Mouse (Mus musculus) MEL (cell line): Measurements from ENCODE around the gene Hes3. TPM values are rescaled to one million over a fixed set of nuclear protein-coding genes. Genes with fewer than 3 reads are reported as not detected.
A peak's percentile ranks its signal among the peaks of the same experiment; 100 is the strongest.

Source experiments
- DNase-seq: peaks from one replicate; pipeline ENCODE4 v3.0.0; 2011; ENCODE audit warnings: low read depth, low spot score
- H3K27ac ChIP-seq: 2 replicates; pipeline ENCODE4 v1.5.1; 2012; ENCODE audit warnings: low read depth, mild to moderate bottlenecking, control low read depth, low read length, moderate library complexity; ENCODE audit not compliant: control insufficient read depth
- H3K27me3 ChIP-seq, 2 experiments: fragments of 150-350 bp in 1 of 2; sonication (generic) in 1 of 2; 2 replicates each; pipeline ENCODE4 v1.6.1; 2012; ENCODE audit warnings: low read length in 2 of 2, mild to moderate bottlenecking in 2 of 2, improper control_type of control experiment in 1 of 2, moderate library complexity in 1 of 2; ENCODE audit not compliant: insufficient read depth in 2 of 2, control insufficient read depth in 1 of 2
- H3K36me3 ChIP-seq, 2 experiments: 2 replicates each; pipeline ENCODE4 v1.6.1; 2012 to 2014; ENCODE audit warnings: low read length in 2 of 2, improper control_type of control experiment in 1 of 2, inconsistent platforms in 1 of 2, mild to moderate bottlenecking in 1 of 2; ENCODE audit not compliant: insufficient read depth in 2 of 2, control insufficient read depth in 1 of 2
- H3K4me1 ChIP-seq, 2 experiments: fragments of 150-350 bp in 1 of 2; sonication (generic) in 1 of 2; 2 replicates each; pipeline ENCODE4 v1.6.1; 2012; ENCODE audit warnings: low read length in 2 of 2, improper control_type of control experiment in 1 of 2, mild to moderate bottlenecking in 1 of 2; ENCODE audit not compliant: insufficient read depth in 2 of 2, control insufficient read depth in 1 of 2
- H3K4me3 ChIP-seq, 2 experiments: fragments of 150-350 bp in 1 of 2; sonication (generic) in 1 of 2; 2 replicates each; pipeline ENCODE4 v1.5.1; 2012; ENCODE audit warnings: low read depth in 2 of 2, low read length in 2 of 2, mild to moderate bottlenecking in 2 of 2, moderate library complexity in 2 of 2, control low read depth in 1 of 2, improper control_type of control experiment in 1 of 2; ENCODE audit not compliant: control insufficient read depth in 1 of 2, insufficient read depth in 1 of 2
- H3K79me2 ChIP-seq: 2 replicates; pipeline ENCODE4 v1.6.1; 2012; ENCODE audit warnings: mild to moderate bottlenecking, low read length, moderate library complexity; ENCODE audit not compliant: control insufficient read depth, poor library complexity, insufficient read depth
- H3K9ac ChIP-seq: 2 replicates; pipeline ENCODE4 v1.6.1; 2012; ENCODE audit warnings: low read depth, mild to moderate bottlenecking, control low read depth, low read length, moderate library complexity; ENCODE audit not compliant: control insufficient read depth, poor library complexity, severe bottlenecking
- H3K9me3 ChIP-seq: fragments of 150-350 bp; sonication (generic); replicated peaks from 2 replicates; pipeline ENCODE4 v1.6.1; 2012; ENCODE audit warnings: mild to moderate bottlenecking, low read length, improper control_type of control experiment, moderate library complexity; ENCODE audit not compliant: insufficient read depth
- BHLHE40 ChIP-seq: IDR thresholded peaks from 2 replicates; pipeline ENCODE4 v1.6.1; 2012; ENCODE audit warnings: low read depth, mild to moderate bottlenecking, inconsistent platforms, low read length, improper control_type of control experiment, borderline replicate concordance
- CHD1 ChIP-seq: IDR thresholded peaks from 2 replicates; pipeline ENCODE4 v1.6.1; 2012; ENCODE audit warnings: low read depth, mild to moderate bottlenecking, inconsistent platforms, low read length, improper control_type of control experiment
- CHD2 ChIP-seq: IDR thresholded peaks from 2 replicates; pipeline ENCODE4 v1.6.1; 2011; ENCODE audit warnings: low read length, improper control_type of control experiment
- CTCF ChIP-seq, 3 experiments: IDR thresholded peaks in 2 of 3; conservative IDR thresholded peaks in 1 of 3; 2 replicates each; pipeline ENCODE4 v1.5.1; 2011 to 2012; ENCODE audit warnings: low read length in 3 of 3, low read depth in 2 of 3, mild to moderate bottlenecking in 2 of 3, improper control_type of control experiment in 1 of 3, inconsistent platforms in 1 of 3, mixed read lengths in 1 of 3, moderate library complexity in 1 of 3; ENCODE audit not compliant: control insufficient read depth in 1 of 3, insufficient read depth in 1 of 3, poor library complexity in 1 of 3, severe bottlenecking in 1 of 3
- ELF1 ChIP-seq: IDR thresholded peaks from 2 replicates; pipeline ENCODE4 v1.6.1; 2014; ENCODE audit warnings: low read depth, mild to moderate bottlenecking, inconsistent platforms, low read length, improper control_type of control experiment, moderate library complexity
- EP300 ChIP-seq, 2 experiments: IDR thresholded peaks; 2 replicates each; pipeline ENCODE4 v1.6.1; 2011; ENCODE audit warnings: improper control_type of control experiment in 2 of 2, low read length in 2 of 2, low read depth in 1 of 2, mild to moderate bottlenecking in 1 of 2
- GABPA ChIP-seq: IDR thresholded peaks from 2 replicates; pipeline ENCODE4 v1.6.1; 2012; ENCODE audit warnings: low read depth, mild to moderate bottlenecking, inconsistent platforms, low read length, improper control_type of control experiment, moderate library complexity
- GATA1 ChIP-seq: IDR thresholded peaks from 2 replicates; pipeline ENCODE4 v1.6.1; 2011; ENCODE audit warnings: low read depth, low read length, improper control_type of control experiment
- HCFC1 ChIP-seq: IDR thresholded peaks from 2 replicates; pipeline ENCODE4 v1.6.1; 2012; ENCODE audit warnings: low read depth, mild to moderate bottlenecking, inconsistent platforms, low read length, improper control_type of control experiment, moderate library complexity
- MAZ ChIP-seq: IDR thresholded peaks from 2 replicates; pipeline ENCODE4 v1.6.1; 2012; ENCODE audit warnings: low read depth, mild to moderate bottlenecking, inconsistent platforms, low read length, improper control_type of control experiment
- MEF2A ChIP-seq: IDR thresholded peaks from 2 replicates; pipeline ENCODE4 v1.6.1; 2014; ENCODE audit warnings: low read depth, mild to moderate bottlenecking, inconsistent platforms, low read length, improper control_type of control experiment; ENCODE audit not compliant: poor library complexity, insufficient replicate concordance, severe bottlenecking; ENCODE audit errors: extremely low read depth
- MXI1 ChIP-seq: IDR thresholded peaks from 2 replicates; pipeline ENCODE4 v1.6.1; 2011; ENCODE audit warnings: mild to moderate bottlenecking, low read depth, low read length, improper control_type of control experiment
- MYB ChIP-seq: IDR thresholded peaks from 2 replicates; pipeline ENCODE4 v1.6.1; 2011; ENCODE audit warnings: mild to moderate bottlenecking, low read depth, low read length, improper control_type of control experiment
- MYC ChIP-seq: IDR thresholded peaks from 2 replicates; pipeline ENCODE4 v1.6.1; 2011; ENCODE audit warnings: low read depth, mild to moderate bottlenecking, low read length, improper control_type of control experiment, moderate library complexity
- NELFE ChIP-seq: IDR thresholded peaks from 2 replicates; pipeline ENCODE4 v1.6.1; 2011; ENCODE audit warnings: low read depth, low read length, improper control_type of control experiment
- NRF1 ChIP-seq: IDR thresholded peaks from 2 replicates; pipeline ENCODE4 v1.6.1; 2014; ENCODE audit warnings: low read depth, mild to moderate bottlenecking, inconsistent platforms, low read length, improper control_type of control experiment, moderate library complexity; ENCODE audit not compliant: poor library complexity, insufficient read depth, severe bottlenecking
- POLR2A ChIP-seq, 2 experiments: IDR thresholded peaks; 2 replicates each; pipeline ENCODE4 v1.6.1; 2011 to 2012; ENCODE audit warnings: low read length in 2 of 2, mild to moderate bottlenecking in 2 of 2, control low read depth in 1 of 2, improper control_type of control experiment in 1 of 2, low read depth in 1 of 2, moderate library complexity in 1 of 2; ENCODE audit not compliant: control insufficient read depth in 1 of 2, insufficient read depth in 1 of 2, poor library complexity in 1 of 2
- POLR2AphosphoS5 ChIP-seq: IDR thresholded peaks from 2 replicates; pipeline ENCODE4 v1.6.1; 2012; ENCODE audit warnings: low read depth, borderline replicate concordance, mild to moderate bottlenecking, inconsistent platforms, low read length, moderate library complexity, mixed read lengths
- RCOR1 ChIP-seq: IDR thresholded peaks from 2 replicates; pipeline ENCODE4 v1.6.1; 2012; ENCODE audit warnings: low read depth, mild to moderate bottlenecking, inconsistent platforms, low read length, improper control_type of control experiment
- SIN3A ChIP-seq: IDR thresholded peaks from 2 replicates; pipeline ENCODE4 v1.6.1; 2012; ENCODE audit warnings: low read length, improper control_type of control experiment, inconsistent platforms
- SMC3 ChIP-seq: IDR thresholded peaks from 2 replicates; pipeline ENCODE4 v1.6.1; 2011; ENCODE audit warnings: low read depth, low read length, improper control_type of control experiment
- TBP ChIP-seq: IDR thresholded peaks from 2 replicates; pipeline ENCODE4 v1.8.0; 2011; ENCODE audit warnings: low read depth, low read length, improper control_type of control experiment
- TCF12 ChIP-seq: IDR thresholded peaks from 2 replicates; pipeline ENCODE4 v1.6.1; 2014; ENCODE audit warnings: low read depth, mild to moderate bottlenecking, inconsistent platforms, low read length, improper control_type of control experiment, moderate library complexity
- USF2 ChIP-seq, 2 experiments: IDR thresholded peaks; 2 replicates each; pipeline ENCODE4 v1.6.1; 2011 to 2012; ENCODE audit warnings: improper control_type of control experiment in 2 of 2, low read length in 2 of 2, borderline replicate concordance in 1 of 2, inconsistent platforms in 1 of 2, low read depth in 1 of 2, mild to moderate bottlenecking in 1 of 2; ENCODE audit not compliant: insufficient read depth in 1 of 2
- ZC3H11A ChIP-seq: IDR thresholded peaks from 2 replicates; pipeline ENCODE4 v1.6.1; 2012; ENCODE audit warnings: low read depth, mild to moderate bottlenecking, inconsistent platforms, low read length, improper control_type of control experiment
- ZKSCAN1 ChIP-seq: IDR thresholded peaks from 2 replicates; pipeline ENCODE4 v1.6.1; 2012; ENCODE audit warnings: low read depth, mild to moderate bottlenecking, inconsistent platforms, low read length, improper control_type of control experiment, moderate library complexity
- ZMIZ1 ChIP-seq: IDR thresholded peaks from 2 replicates; pipeline ENCODE4 v1.6.1; 2012; ENCODE audit warnings: low read depth, mild to moderate bottlenecking, inconsistent platforms, low read length, improper control_type of control experiment, moderate library complexity
- ZNF384 ChIP-seq: IDR thresholded peaks from 2 replicates; pipeline ENCODE4 v1.6.1; 2012; ENCODE audit warnings: low read depth, mild to moderate bottlenecking, inconsistent platforms, low read length, improper control_type of control experiment
- polyA plus RNA-seq, 2 experiments: library from polyadenylated mRNA; stranded (reverse) in 1 of 2; unstranded in 1 of 2; fragments of >175 nt in 1 of 2; fragments of >200 nt in 1 of 2; gene quantifications; 2 replicates each; pipeline versions ENCODE4 v1.2.1 to v1.2.4; 2012; ENCODE audit warnings: low replicate concordance in 2 of 2, low read depth in 1 of 2; ENCODE audit not compliant: insufficient read length in 2 of 2, insufficient read depth in 1 of 2, missing spikeins in 1 of 2
- total RNA-seq: library from RNA; depleted of rRNA; stranded (reverse); fragments of 300-350 nt; gene quantifications from 2 replicates; pipeline ENCODE4 v1.2.3, GENCODE M21; 2012

The Hes3 gene
- total and polyA plus RNA-seq, 3 experiments: 0.04 TPM; not detected in 2

DNA sequence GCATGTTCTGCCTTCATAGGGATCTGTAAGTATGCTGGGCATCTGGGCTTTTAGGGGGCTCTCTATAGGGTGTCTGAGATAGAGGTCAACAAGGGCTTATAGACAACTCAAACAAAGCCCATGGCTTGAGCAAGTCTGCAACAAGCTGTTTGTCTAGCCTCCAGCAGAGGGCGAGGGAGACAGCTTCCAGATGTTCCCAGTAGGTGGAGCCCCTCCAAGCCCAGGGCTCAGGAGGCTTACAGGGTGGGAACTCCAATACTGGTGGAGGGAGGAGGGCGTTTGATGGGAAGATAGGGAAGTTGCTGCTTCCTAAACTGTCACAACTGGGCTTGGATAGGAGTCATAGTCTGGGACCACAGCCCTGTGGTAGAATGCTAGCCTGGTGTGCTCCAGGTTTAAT is 41.5 kb upstream of the Hes3 start (continued):
- TF ChIP-seq NRF1 (no peak), ZKSCAN1 (no peak), MYC (no peak), TBP (no peak), BHLHE40 (no peak), USF2 (IDR thresholded peaks at IDR 0.05; ENCODE audit: borderline replicate concordance in 1 of 2, insufficient read depth in 1 of 2, low read depth in 1 of 2, low read length in 2 of 2) (no peak), ZC3H11A (no peak)

DNA sequence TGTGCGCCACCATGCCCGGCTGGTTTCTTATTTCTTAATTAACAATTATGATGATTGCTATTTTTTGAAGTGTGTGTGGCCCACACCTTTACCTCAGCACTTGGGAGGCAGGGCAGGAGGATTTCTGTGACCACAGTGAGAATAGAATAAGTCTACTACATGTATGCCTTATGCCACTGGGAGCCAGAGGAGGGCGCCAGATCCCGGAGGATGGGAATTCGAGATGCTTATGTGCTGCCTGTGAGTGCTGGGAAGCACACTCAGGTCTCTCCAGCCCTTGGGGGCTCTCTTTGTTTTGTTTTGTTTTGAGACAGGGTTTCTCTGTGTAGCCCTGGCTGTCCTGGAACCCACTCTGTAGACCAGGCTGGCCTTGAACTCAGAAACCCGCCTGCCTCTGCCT is 37.2 kb upstream of the Hes3 start:
- Histone ChIP-seq H3K4me1 (peaks cover 0 to 19% of the 10 kb centered on the region in 2 experiments; a peak in 3 of 4 replicates), H3K79me2 (peaks cover 48% of the 10 kb centered on the region), H3K27me3 (no peaks in the 10 kb centered on the region), H3K9ac (no peak overlapping the region), H3K4me3 (no peak overlapping the region), H3K27ac (no peak overlapping the region), H3K9me3 (no peaks in the 10 kb centered on the region), H3K36me3 (peaks cover 17 to 18% of the 10 kb centered on the region in 2 experiments)
- DNase-seq: peak; percentile 79
- TF ChIP-seq CTCF (IDR thresholded peaks at IDR 0.05 in 2 of 3, conservative IDR thresholded peaks at IDR 0.05 in 1 of 3; ENCODE audit: control insufficient read depth in 1 of 3, insufficient read depth in 1 of 3, low read depth in 2 of 3, low read length in 3 of 3, poor library complexity in 1 of 3, severe bottlenecking in 1 of 3) (peak; percentile 52 to 69 (median 64)), HCFC1 (no peak), POLR2AphosphoS5 (no peak), CHD2 (no peak), ZNF384 (no peak), TCF12 (no peak), SMC3 (peak; percentile 17; the same call in 1 of the 2 replicates), EP300 (IDR thresholded peaks at IDR 0.05; ENCODE audit: low read depth in 1 of 2, low read length in 2 of 2) (no peak), SIN3A (no peak), NRF1 (no peak), MXI1 (no peak), CHD1 (no peak)

DNA sequence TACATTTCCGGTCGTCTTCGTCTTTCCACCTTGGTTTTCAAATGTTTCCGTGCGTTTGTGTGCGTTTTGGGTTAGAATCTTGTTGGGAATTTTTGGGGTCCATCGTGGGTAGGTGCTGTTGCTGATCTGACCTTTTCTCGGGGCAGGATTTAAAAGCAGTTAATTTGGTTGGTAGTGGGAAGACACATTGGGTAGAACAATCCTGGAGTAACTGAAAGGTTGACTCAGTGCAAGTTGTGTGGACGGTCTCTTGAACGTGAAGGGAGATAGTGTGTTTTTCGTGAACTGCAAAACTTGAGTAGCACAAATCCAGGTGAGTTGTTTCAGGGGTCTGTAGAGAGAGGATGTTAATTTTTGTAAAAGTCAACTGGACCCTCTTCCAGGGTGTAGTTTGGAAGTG is 35.1 kb upstream of the Hes3 start:
- peak overlapping the region; percentile 91 for H3K9ac ChIP-seq
- peaks cover 0 to 19% of the 10 kb centered on the region in 2 experiments; a peak in 3 of 4 replicates for H3K4me1 ChIP-seq
- TF ChIP-seq MXI1: peak; percentile 45; the same call in 1 of the 2 replicates
- no peak for TF ChIP-seq ELF1
- no peak for TF ChIP-seq RCOR1
- TF ChIP-seq ZMIZ1: no peak
- TF ChIP-seq HCFC1: 0 out of 2 replicates have a peak, but pooled peaks have one; percentile 15
- no peak for TF ChIP-seq MEF2A
- TF ChIP-seq MAZ: 0 out of 2 replicates have a peak, but pooled peaks have one; percentile 35
- no peak for TF ChIP-seq CTCF (IDR thresholded peaks at IDR 0.05 in 2 of 3, conservative IDR thresholded peaks at IDR 0.05 in 1 of 3; ENCODE audit: control insufficient read depth in 1 of 3, insufficient read depth in 1 of 3, low read depth in 2 of 3, low read length in 3 of 3, poor library complexity in 1 of 3, severe bottlenecking in 1 of 3)
- no peak for TF ChIP-seq GATA1
- TF ChIP-seq NRF1: no peak
- no peak for TF ChIP-seq MYB
- TF ChIP-seq EP300 (IDR thresholded peaks at IDR 0.05; ENCODE audit: low read depth in 1 of 2, low read length in 2 of 2): no peak
- peak; percentile 65 for TF ChIP-seq SIN3A
- TF ChIP-seq POLR2A (IDR thresholded peaks at IDR 0.05; ENCODE audit: control insufficient read depth in 1 of 2, insufficient read depth in 1 of 2, low read depth in 1 of 2, low read length in 2 of 2, poor library complexity in 1 of 2): no peak
- TF ChIP-seq SMC3: no peak
- TF ChIP-seq CHD2: no peak
- TF ChIP-seq NELFE: no peak
- no peak for TF ChIP-seq TBP
- TF ChIP-seq GABPA: no peak
- TF ChIP-seq ZC3H11A: no peak

More for the DNA sequence above, 35.1 kb upstream of the Hes3 start:
- peaks cover 17 to 18% of the 10 kb centered on the region in 2 experiments for H3K36me3 ChIP-seq
- H3K27me3 ChIP-seq: no peaks in the 10 kb centered on the region
- peak overlapping the region; percentile 70 for H3K27ac ChIP-seq
- peak; percentile 44 for DNase-seq
- H3K9me3 ChIP-seq: no peaks in the 10 kb centered on the region
- H3K79me2 ChIP-seq: peaks cover 48% of the 10 kb centered on the region
- H3K4me3 ChIP-seq: peak overlapping the region; percentile 84 to 92
